Mouse (Mus musculus): ENCODE data around the gene Bex4.

Bex4 gene

DNA sequence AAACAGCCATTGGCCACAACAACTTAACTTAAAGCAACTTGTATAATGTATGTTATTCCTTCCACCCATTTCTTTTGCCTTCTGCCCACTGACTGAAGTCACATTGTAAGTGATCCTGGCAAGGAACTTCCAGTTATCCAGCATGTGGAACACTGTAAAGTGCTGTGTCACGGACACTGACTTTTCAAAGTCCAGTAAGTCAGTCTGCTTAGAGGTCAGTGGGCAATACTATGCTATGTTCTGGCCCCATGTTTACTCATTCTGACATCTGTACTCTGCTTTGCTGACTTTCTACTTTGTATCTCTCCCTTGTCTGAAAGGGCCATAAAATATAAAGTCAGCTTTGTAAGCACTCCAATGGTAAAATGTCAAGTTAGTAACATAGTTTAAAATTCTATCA is 44.3 kb downstream of the Bex4 start:
- no peak for DNase-seq (ENCODE audit: low read depth, low spot score)
